Mouse (Mus musculus): ENCODE measurements around the gene Magi1.

DNA sequence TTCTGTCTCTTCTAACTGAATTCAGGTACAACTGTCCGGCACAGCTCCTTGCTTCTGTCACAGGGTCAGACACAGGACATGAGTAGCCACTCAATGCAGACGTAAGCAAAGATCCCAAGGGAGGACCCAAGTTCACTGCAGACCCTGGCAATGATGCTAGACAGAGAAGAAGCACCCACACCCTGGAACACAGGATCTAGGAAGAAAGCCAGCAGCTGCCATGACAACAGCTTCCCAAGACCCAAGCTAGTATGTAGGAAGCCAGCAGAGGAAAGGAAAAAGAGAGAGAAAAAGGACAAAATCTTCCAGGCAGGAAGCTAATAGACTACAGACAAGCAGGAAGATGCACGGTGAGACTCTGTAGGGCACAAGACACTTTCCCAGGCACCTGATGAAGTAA is 213.0 kb downstream of the Magi1 start:
- TF ChIP-seq GATA1 (IDR thresholded peaks at IDR 0.05; ENCODE audit: borderline replicate concordance, low read length) = no peak
- no peak for TF ChIP-seq FLI1 (IDR thresholded peaks at IDR 0.05; ENCODE audit: low read length)

Measured in megakaryocyte, embryonic 14.5 days (primary cell).